Mouse (Mus musculus): Measurements from ENCODE around the gene 2010111I01Rik. TPM values are rescaled to one million over a fixed set of nuclear protein-coding genes. Genes with fewer than 3 reads are reported as not detected.

2010111I01Rik gene
- total RNA-seq, 2 experiments from 2014 or later: 89.8 to 91.4 TPM

GRCm38 (mm10) chr13:63038871-63039270 lies 74.2 kb downstream of the 2010111I01Rik start:
- TF ChIP-seq CTCF (conservative IDR thresholded peaks at IDR 0.05): no peak
- H3K4me3 ChIP-seq: no peak overlapping the region
- H3K27ac ChIP-seq: no peak overlapping the region
- DNase-seq (ENCODE audit: low spot score in 2 of 2): no peak

DNA sequence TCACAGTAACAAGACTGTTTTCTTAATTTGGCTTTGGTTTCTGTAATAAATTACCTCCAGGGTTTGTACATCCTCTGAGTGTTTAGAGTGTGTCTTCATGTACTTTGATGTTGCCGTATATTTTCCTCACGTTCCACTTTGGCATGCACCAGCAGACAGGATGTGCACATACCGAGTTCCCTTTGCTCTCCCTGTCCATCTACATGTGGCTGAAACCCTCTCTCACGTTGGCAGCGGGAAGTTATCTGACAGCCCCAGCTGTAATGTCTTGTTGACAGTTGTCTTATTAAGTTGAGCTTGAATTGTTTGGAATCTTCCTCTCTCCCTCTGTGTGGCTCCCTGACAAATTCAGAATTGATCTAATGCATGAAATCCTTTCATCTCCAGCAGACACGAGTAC lies 74.6 kb downstream of the 2010111I01Rik start:
- TF ChIP-seq CTCF (conservative IDR thresholded peaks at IDR 0.05): no peak
- H3K27ac ChIP-seq: no peak overlapping the region
- DNase-seq (ENCODE audit: low spot score in 2 of 2): no peak
- no peak overlapping the region for H3K4me3 ChIP-seq

- TF ChIP-seq CTCF (conservative IDR thresholded peaks at IDR 0.05): no peak
- no peak for DNase-seq (ENCODE audit: low spot score in 2 of 2)
- Histone ChIP-seq H3K4me3 (no peak overlapping the region), H3K27ac (no peak overlapping the region)
Observed at GRCm38 (mm10) chr13:63039848-63040247, 75.2 kb downstream of the 2010111I01Rik start.

- DNase-seq (ENCODE audit: low spot score in 2 of 2): no peak
- TF ChIP-seq CTCF (conservative IDR thresholded peaks at IDR 0.05): peak; percentile 55
Observed at GRCm38 (mm10) chr13:63045504-63046205, 81.0 kb downstream of the 2010111I01Rik start.

GRCm38 (mm10) chr13:63046206-63047020 lies 81.7 kb downstream of the 2010111I01Rik start:
- TF ChIP-seq CTCF (conservative IDR thresholded peaks at IDR 0.05): peak; percentile 91
- Histone ChIP-seq H3K4me3 (no peak overlapping the region), H3K27ac (peak overlapping the region; percentile 28; the same call in 1 of the 2 replicates)
- peak; percentile 66 to 78 for DNase-seq (ENCODE audit: low spot score in 2 of 2)

More at GRCm38 (mm10) chr13:63045504-63046205, 81.0 kb downstream of the 2010111I01Rik start:
- Histone ChIP-seq H3K27ac (no peak overlapping the region; the same call in 1 of the 2 replicates), H3K4me3 (no peak overlapping the region)

DNA sequence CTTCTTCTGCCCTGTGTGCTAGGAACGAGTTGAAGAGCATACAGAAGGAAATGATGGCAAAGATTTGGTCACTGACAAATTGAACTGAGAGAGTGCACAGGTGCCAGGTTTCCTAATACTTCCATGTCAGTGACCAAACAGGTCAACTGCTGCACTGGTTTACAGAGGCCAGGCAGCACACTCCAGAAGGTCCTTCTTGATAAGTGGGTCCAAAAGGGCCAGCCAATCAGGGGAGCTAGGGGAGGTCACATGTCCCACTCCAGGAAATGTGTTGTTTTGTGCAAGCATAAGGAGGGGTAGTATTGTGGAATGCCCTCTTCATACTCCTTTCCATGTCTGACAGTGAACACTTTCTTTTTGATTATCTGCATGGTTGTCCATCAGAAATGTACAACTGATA lies 99.0 kb downstream of the 2010111I01Rik start:
- H3K4me3 ChIP-seq: no peak overlapping the region
- no peak for TF ChIP-seq CTCF (conservative IDR thresholded peaks at IDR 0.05)
- no peak for DNase-seq (ENCODE audit: low spot score in 2 of 2)
- no peak overlapping the region for H3K27ac ChIP-seq

DNA sequence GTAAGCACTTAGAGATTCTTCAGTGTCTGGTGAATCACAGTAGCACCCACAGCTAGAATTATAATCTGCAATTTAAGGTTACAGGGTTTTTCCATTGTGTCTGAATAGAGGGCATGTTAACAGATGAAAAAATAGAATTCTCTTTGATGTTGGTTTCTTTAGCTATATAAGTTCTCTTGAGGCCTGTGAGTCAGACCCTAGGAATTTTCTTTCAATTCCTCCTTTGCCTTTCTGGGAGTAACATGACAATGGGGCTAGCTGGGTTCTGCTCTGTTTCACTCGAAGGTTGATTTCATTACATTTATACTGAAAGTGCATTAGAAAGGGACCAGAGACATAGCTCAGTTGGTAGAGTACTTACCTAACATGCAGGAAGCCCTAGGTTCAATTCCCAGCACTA lies 101.9 kb downstream of the 2010111I01Rik start:
- Histone ChIP-seq H3K27ac (no peak overlapping the region), H3K4me3 (no peak overlapping the region)
- DNase-seq (ENCODE audit: low spot score in 2 of 2): no peak
- no peak for TF ChIP-seq CTCF (conservative IDR thresholded peaks at IDR 0.05)

GRCm38 (mm10) chr13:63068371-63069136 lies 103.9 kb downstream of the 2010111I01Rik start:
- Histone ChIP-seq H3K4me3 (no peak overlapping the region), H3K27ac (no peak overlapping the region)
- no peak for TF ChIP-seq CTCF (conservative IDR thresholded peaks at IDR 0.05)
- no peak for DNase-seq (ENCODE audit: low spot score in 2 of 2)

DNA sequence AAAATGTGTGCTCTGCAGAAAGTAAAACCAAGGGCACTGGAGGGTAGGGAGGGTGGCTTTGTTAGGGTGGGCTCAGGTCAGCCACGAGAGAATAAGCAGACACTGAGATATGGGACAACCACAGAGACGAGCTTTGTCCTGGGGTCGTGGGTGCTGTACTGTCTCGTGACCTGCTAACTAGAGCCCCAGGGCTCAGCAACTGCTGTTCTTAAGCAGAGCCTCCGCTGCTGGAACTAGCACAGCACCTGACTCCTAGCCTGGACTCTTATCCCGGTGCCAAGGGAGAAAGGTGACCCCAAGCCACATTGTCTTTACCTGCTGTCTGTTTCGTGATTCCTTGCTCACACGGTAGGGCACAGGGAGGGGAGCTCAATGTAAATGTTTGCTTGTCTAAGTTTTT lies 107.2 kb downstream of the 2010111I01Rik start:
- Histone ChIP-seq H3K4me3 (no peak overlapping the region), H3K27ac (no peak overlapping the region)
- no peak for TF ChIP-seq CTCF (conservative IDR thresholded peaks at IDR 0.05)
- no peak for DNase-seq (ENCODE audit: low spot score in 2 of 2)

DNA sequence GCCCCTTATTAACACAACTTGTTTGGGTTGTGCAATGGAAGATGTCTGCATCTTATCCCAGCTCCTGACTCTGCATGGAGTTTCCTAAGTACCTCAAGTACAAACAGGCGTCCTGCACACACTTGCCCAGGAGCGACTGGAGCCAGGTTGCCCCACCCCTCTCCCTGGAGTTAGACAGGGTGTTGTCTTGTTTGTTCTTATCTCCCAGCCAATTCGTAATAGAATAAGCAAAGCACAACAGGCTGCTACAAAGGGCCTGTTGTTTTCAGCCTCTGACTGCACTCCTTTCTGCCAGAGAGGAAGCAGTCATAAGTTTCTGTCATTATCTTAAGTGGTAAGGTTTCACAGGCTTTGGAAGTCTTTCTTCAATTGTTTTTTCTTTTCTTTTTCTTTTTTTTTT lies 107.7 kb downstream of the 2010111I01Rik start:
- no peak overlapping the region for H3K4me3 ChIP-seq
- no peak overlapping the region; the same call in 1 of the 2 replicates for H3K27ac ChIP-seq
- no peak for DNase-seq (ENCODE audit: low spot score in 2 of 2)
- no peak for TF ChIP-seq CTCF (conservative IDR thresholded peaks at IDR 0.05)

DNA sequence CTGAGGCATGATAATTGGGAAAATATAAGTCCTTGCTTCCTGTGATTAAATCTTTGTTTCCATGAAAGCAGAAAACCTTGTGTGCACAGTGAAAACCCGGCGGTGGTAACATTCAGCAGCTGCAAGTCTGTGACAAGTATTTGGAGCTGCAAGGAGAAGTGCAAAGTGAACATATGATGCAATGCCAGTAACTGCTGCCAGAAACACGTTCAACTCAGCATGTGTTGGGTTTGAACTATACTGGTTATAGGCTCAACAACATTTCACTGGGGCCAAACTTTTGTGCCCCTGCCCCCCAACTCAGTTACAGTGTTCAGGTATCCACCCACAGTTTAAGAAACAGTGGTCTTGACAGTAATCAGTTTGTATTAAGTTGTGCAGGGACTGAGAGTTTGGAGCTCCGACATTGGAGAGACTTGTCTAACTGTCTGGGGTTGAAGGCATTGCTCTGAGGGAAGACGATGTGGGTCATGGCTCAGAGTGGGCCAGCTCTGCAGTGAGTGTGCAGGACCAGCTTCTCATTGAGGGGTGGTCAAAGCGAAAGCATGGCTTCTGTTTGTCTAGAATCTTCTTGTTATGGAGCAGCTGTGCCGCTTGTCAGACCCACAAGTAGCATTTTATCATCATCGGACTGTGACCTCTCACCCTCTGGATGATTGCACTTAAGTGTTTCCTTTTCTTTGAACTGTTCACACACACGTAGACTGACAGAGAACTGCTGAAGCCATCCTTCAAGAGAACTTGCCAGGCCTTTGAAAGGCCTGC lies 109.4 kb downstream of the 2010111I01Rik start:
- 0 out of 2 replicates have a peak overlapping the region, but pooled peaks have one; percentile 43 for H3K27ac ChIP-seq
- no peak for TF ChIP-seq CTCF (conservative IDR thresholded peaks at IDR 0.05)
- DNase-seq (ENCODE audit: low spot score in 2 of 2): peak in 1 of 2 experiments; percentile 28

DNA sequence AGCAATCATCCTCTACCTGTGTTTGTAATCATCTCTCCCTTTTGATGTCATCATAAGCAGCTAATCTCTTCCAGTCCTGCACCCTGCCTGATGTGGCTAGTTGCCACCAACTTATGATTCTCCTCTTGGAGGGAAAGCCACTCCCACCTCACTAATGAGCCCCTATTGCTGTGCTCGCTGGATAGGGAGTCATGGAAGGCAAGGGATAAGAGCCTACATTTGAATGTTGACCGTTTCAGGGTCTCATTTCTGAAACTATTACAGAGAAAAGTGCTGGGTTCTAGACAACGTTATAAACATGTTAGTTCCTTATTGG lies 109.9 kb downstream of the 2010111I01Rik start:
- no peak overlapping the region for H3K27ac ChIP-seq
- H3K4me3 ChIP-seq: no peak overlapping the region
- DNase-seq (ENCODE audit: low spot score in 2 of 2): no peak
- TF ChIP-seq CTCF (conservative IDR thresholded peaks at IDR 0.05): no peak

More for the DNA sequence above, 109.4 kb downstream of the 2010111I01Rik start:
- H3K4me3 ChIP-seq: no peak overlapping the region

Data from layer of hippocampus, adult 2 months (tissue).